Mouse (Mus musculus): ENCODE data around the gene Gpr12. TPM values are rescaled to one million over a fixed set of nuclear protein-coding genes. Genes with fewer than 3 reads are reported as not detected.
A peak's percentile ranks its signal among the peaks of the same experiment; 100 is the strongest.
"Not testable (repeated sequence)": the region's sequence is repeated elsewhere in the genome, so short reads cannot be mapped to it uniquely, and the experiment has no call there.

Gene Gpr12
- 10 to 100 TPM; 46.1 to 46.9 TPM for total RNA-seq (2021)
- long read RNA-seq, transcript Gpr12-204 (2 exons, 580 nt) = minor isoform, 5 of 34 reads
- long read RNA-seq, transcript Gpr12-202 (1 exons, 2,007 nt) = major isoform, 8 of 34 reads
- long read RNA-seq, partial matches to known transcripts = 0 of 34 reads
- long read RNA-seq, other reads (novel, unspliced or antisense) = 19 of 34 reads

- peak in 1 of 2 experiments; percentile 63 for DNase-seq (ENCODE audit: low spot score in 2 of 2)
Measured at GRCm38 (mm10) chr5:146584478-146585306, at the start of gene Gpr12. Gene Gpr12 (minus strand): TSS chr5:146585239.

- no peak for DNase-seq (ENCODE audit: low spot score in 2 of 2)
Measured at GRCm38 (mm10) chr5:146631602-146632001, 46.6 kb upstream of the Gpr12 start.

- DNase-seq (ENCODE audit: low spot score in 2 of 2) = peak in 1 of 2 experiments; percentile 26
Measured at GRCm38 (mm10) chr5:146630961-146631360, 45.9 kb upstream of the Gpr12 start.

GRCm38 (mm10) chr5:146629636-146630035 is 44.6 kb upstream of the Gpr12 start:
- peak; percentile 46 to 58 for DNase-seq (ENCODE audit: low spot score in 2 of 2)

GRCm38 (mm10) chr5:146628804-146629203 is 43.8 kb upstream of the Gpr12 start:
- DNase-seq (ENCODE audit: low spot score in 2 of 2) = no peak

- no peak for DNase-seq (ENCODE audit: low spot score in 2 of 2)
Measured at GRCm38 (mm10) chr5:146627901-146628300, 42.9 kb upstream of the Gpr12 start.

- DNase-seq (ENCODE audit: low spot score in 2 of 2) = peak; percentile 35 to 39
Measured at GRCm38 (mm10) chr5:146625635-146626311, 40.7 kb upstream of the Gpr12 start.

- DNase-seq (ENCODE audit: low spot score in 2 of 2) = no peak
Measured at GRCm38 (mm10) chr5:146611830-146612229, 26.8 kb upstream of the Gpr12 start.

GRCm38 (mm10) chr5:146611009-146611408 is 26.0 kb upstream of the Gpr12 start:
- no peak for DNase-seq (ENCODE audit: low spot score in 2 of 2)

- DNase-seq (ENCODE audit: low spot score in 2 of 2) = no peak
Measured at GRCm38 (mm10) chr5:146609646-146610045, 24.6 kb upstream of the Gpr12 start.

GRCm38 (mm10) chr5:146607816-146608215 is 22.8 kb upstream of the Gpr12 start:
- DNase-seq (ENCODE audit: low spot score in 2 of 2) = no peak

- DNase-seq (ENCODE audit: low spot score in 2 of 2) = no peak
Measured at GRCm38 (mm10) chr5:146606895-146607294, 21.9 kb upstream of the Gpr12 start.

GRCm38 (mm10) chr5:146606221-146606620 is 21.2 kb upstream of the Gpr12 start:
- no peak for DNase-seq (ENCODE audit: low spot score in 2 of 2)

GRCm38 (mm10) chr5:146599970-146600369 is 14.9 kb upstream of the Gpr12 start:
- no peak for DNase-seq (ENCODE audit: low spot score in 2 of 2)

GRCm38 (mm10) chr5:146599216-146599615 is 14.2 kb upstream of the Gpr12 start:
- not testable (repeated sequence) for DNase-seq (ENCODE audit: low spot score in 2 of 2)

GRCm38 (mm10) chr5:146598215-146599119 is 13.4 kb upstream of the Gpr12 start:
- no peak for DNase-seq (ENCODE audit: low spot score in 2 of 2)

- DNase-seq (ENCODE audit: low spot score in 2 of 2) = no peak
Measured at GRCm38 (mm10) chr5:146597503-146597874, 12.4 kb upstream of the Gpr12 start.

GRCm38 (mm10) chr5:146596612-146597502 is 11.8 kb upstream of the Gpr12 start:
- no peak for DNase-seq (ENCODE audit: low spot score in 2 of 2)

- no peak for DNase-seq (ENCODE audit: low spot score in 2 of 2)
Measured at GRCm38 (mm10) chr5:146592580-146592979, 7.5 kb upstream of the Gpr12 start.

- DNase-seq (ENCODE audit: low spot score in 2 of 2) = no peak
Measured at GRCm38 (mm10) chr5:146591636-146592035, 6.6 kb upstream of the Gpr12 start.
